30 mouse cellular contexts compared by ENCODE assay signal in genomic region chr15:64500783-64501182, GRCm38 (mm10).
"Had no signal": no experiment of that assay in that cellular context is flagged by ENCODE, and none has a peak within 500 bp of the region (broad histone marks: within the 10 kb centered on the region; RNA-seq: fewer than 3 reads in every experiment).

No protein-coding gene starts in this region.

- H3K27ac ChIP-seq: left cerebral cortex, adult 2 months; limb, embryonic 10.5 days; limb, embryonic 12.5 days; limb, embryonic 13.5 days; limb, embryonic 15.5 days; liver, embryonic 13.5 days; liver, embryonic 14.5 days; liver, embryonic 15.5 days; lung, embryonic 15.5 days; macrophage; midbrain, embryonic 10.5 days; midbrain, embryonic 12.5 days; midbrain, embryonic 13.5 days; midbrain, embryonic 15.5 days had no signal

- DNase-seq: left cerebral cortex, postnatal 4 days; liver; liver, embryonic 13.5 days; liver, postnatal 0 days; lung, adult 18-20 months; lung, adult 2 months; lung, embryonic 14.5 days; lung, postnatal 10 days; lung, postnatal 14 days; lung, postnatal 36 days; lung, postnatal 4 days; midbrain, embryonic 14.5 days had no signal

- H3K36me3 ChIP-seq: limb, embryonic 10.5 days; limb, embryonic 12.5 days; limb, embryonic 13.5 days; limb, embryonic 15.5 days; liver, embryonic 13.5 days; liver, embryonic 15.5 days; lung, embryonic 15.5 days; midbrain, embryonic 10.5 days; midbrain, embryonic 12.5 days; midbrain, embryonic 13.5 days; midbrain, embryonic 15.5 days had no signal

- H3K4me2 ChIP-seq: limb, embryonic 12.5 days; limb, embryonic 13.5 days; limb, embryonic 15.5 days; liver, embryonic 11.5 days; liver, embryonic 13.5 days; liver, embryonic 15.5 days; lung, embryonic 14.5 days; lung, embryonic 15.5 days; midbrain, embryonic 11.5 days; midbrain, embryonic 12.5 days; midbrain, embryonic 13.5 days; midbrain, embryonic 15.5 days had no signal

- H3K9ac ChIP-seq: limb, embryonic 12.5 days; limb, embryonic 13.5 days; limb, embryonic 15.5 days; liver, embryonic 13.5 days; liver, embryonic 14.5 days; liver, embryonic 15.5 days; liver, postnatal 0 days; lung, embryonic 14.5 days; lung, embryonic 15.5 days; midbrain, embryonic 12.5 days; midbrain, embryonic 13.5 days; midbrain, embryonic 15.5 days had no signal

- H3K9me3 ChIP-seq: limb, embryonic 10.5 days; limb, embryonic 12.5 days; limb, embryonic 13.5 days; limb, embryonic 15.5 days; liver, embryonic 13.5 days; liver, embryonic 15.5 days; lung, embryonic 15.5 days; megakaryocyte, embryonic 14.5 days; midbrain, embryonic 10.5 days; midbrain, embryonic 12.5 days; midbrain, embryonic 13.5 days; midbrain, embryonic 15.5 days had no signal

- H3K4me1 ChIP-seq: limb, embryonic 10.5 days; limb, embryonic 12.5 days; limb, embryonic 13.5 days; limb, embryonic 15.5 days; liver, embryonic 13.5 days; liver, embryonic 15.5 days; lung, embryonic 15.5 days; megakaryocyte, embryonic 14.5 days; midbrain, embryonic 10.5 days; midbrain, embryonic 12.5 days; midbrain, embryonic 13.5 days; midbrain, embryonic 15.5 days had no signal

- H3K27me3 ChIP-seq: limb, embryonic 12.5 days; limb, embryonic 13.5 days; limb, embryonic 15.5 days; liver, embryonic 13.5 days; liver, embryonic 15.5 days; lung, embryonic 15.5 days; megakaryocyte, embryonic 14.5 days; midbrain, embryonic 12.5 days; midbrain, embryonic 13.5 days; midbrain, embryonic 15.5 days had no signal

- H3K4me3 ChIP-seq: left cerebral cortex, adult 2 months; limb, embryonic 10.5 days; limb, embryonic 12.5 days; limb, embryonic 13.5 days; limb, embryonic 15.5 days; liver, embryonic 13.5 days; liver, embryonic 15.5 days; lung, embryonic 15.5 days; megakaryocyte, embryonic 14.5 days; midbrain, embryonic 10.5 days; midbrain, embryonic 12.5 days; midbrain, embryonic 13.5 days; midbrain, embryonic 15.5 days had no signal

- ATAC-seq: liver, postnatal 0 days; lung, postnatal 0 days; midbrain, embryonic 13.5 days; midbrain, embryonic 15.5 days; midbrain, embryonic 16.5 days had no signal
